Mouse (Mus musculus) neural tube, embryonic 14.5 days (tissue): ENCODE measurements around the gene Ppp2r5a. TPM values are rescaled to one million over a fixed set of nuclear protein-coding genes. Genes with fewer than 3 reads are reported as not detected.
A peak's percentile ranks its signal among the peaks of the same experiment; 100 is the strongest.

Experiments used
- ATAC-seq: fragments of 200-750 bp; cut with Nextera tagmentation; 2 replicates; pipeline ENCODE4 v1.8.0; 2017; ENCODE audit warnings: low read depth, mild to moderate bottlenecking, moderate TSS enrichment, moderate library complexity
- H3K27ac ChIP-seq: fragments of 300-500 bp; sonication (generic); 2 replicates; pipeline ENCODE4 v1.5.1; 2014; ENCODE audit warnings: low read depth, mild to moderate bottlenecking, control low read depth, low read length, moderate library complexity, mixed read lengths
- H3K27me3 ChIP-seq: fragments of 300-500 bp; sonication (generic); 2 replicates; pipeline ENCODE4 v1.6.1; 2014; ENCODE audit warnings: low read length; ENCODE audit not compliant: control insufficient read depth, insufficient read depth
- H3K36me3 ChIP-seq: fragments of 300-500 bp; sonication (generic); 2 replicates; pipeline ENCODE4 v1.6.1; 2014; ENCODE audit warnings: low read length, mixed read lengths; ENCODE audit not compliant: control insufficient read depth, insufficient read depth
- H3K4me1 ChIP-seq: fragments of 300-500 bp; sonication (generic); 2 replicates; pipeline ENCODE4 v1.6.1; 2014; ENCODE audit warnings: low read length; ENCODE audit not compliant: control insufficient read depth, insufficient read depth
- H3K4me2 ChIP-seq: fragments of 300-500 bp; sonication (generic); 2 replicates; pipeline ENCODE4 v1.6.1; 2014; ENCODE audit warnings: mild to moderate bottlenecking, low read depth, low read length, control low read depth
- H3K4me3 ChIP-seq: fragments of 300-500 bp; sonication (generic); 2 replicates; pipeline ENCODE4 v1.5.1; 2014; ENCODE audit warnings: low read depth, low read length, control low read depth, mixed read lengths
- H3K9ac ChIP-seq: fragments of 300-500 bp; sonication (generic); replicated peaks from 2 replicates; pipeline ENCODE4 v1.6.1; 2014; ENCODE audit warnings: low read depth, mild to moderate bottlenecking, control low read depth, low read length, mixed read lengths
- H3K9me3 ChIP-seq: fragments of 300-500 bp; sonication (generic); 2 replicates; pipeline ENCODE4 v1.6.1; 2016; ENCODE audit warnings: low read length; ENCODE audit not compliant: control insufficient read depth
- WGBS: fragments of 180-500 bp; shearing (Covaris S2); extraction: QIAGEN DNeasy Blood & Tissue Kit; methylation state at CpG from one replicate; pipeline ENCODE4 v1.1.7; 2014; 5-methylcytosine and 5-hydroxymethylcytosine counted together
- polyA plus RNA-seq: library from polyadenylated mRNA; unstranded; fragments of >200 nt; fragmentation: Nextera tagmentation; extraction: Ambion mirVana; gene quantifications from 2 replicates; pipeline ENCODE4 v1.2.1, GENCODE M21; 2014

Gene Ppp2r5a
- polyA plus RNA-seq, 1 experiment from 2014 or later: 6.9 TPM

DNA sequence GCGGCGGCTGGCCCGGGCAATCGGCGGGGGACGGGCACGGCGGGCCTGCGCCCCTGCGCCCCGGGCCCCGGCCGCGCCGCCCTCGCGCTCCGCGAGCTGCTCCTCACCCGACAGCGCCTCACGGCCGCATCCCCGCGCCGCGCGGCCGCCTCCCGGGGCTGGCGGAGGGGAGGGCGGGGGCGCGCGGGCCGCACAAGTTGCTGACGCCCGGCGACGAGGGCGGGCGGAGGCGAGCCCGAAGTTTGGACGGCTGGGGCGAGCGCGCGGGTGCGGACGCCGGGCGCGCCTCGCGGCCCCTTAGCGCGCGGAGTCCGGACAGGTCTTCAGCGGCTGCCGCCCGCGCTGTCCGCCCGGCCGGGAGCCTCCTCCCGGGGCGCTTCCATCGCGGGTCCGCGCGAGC is 6.6 kb downstream of the Ppp2r5a start:
- Histone ChIP-seq H3K4me3 (peak overlapping the region; percentile 61), H3K27ac (peak overlapping the region; percentile 69), H3K9ac (peak overlapping the region; percentile 56), H3K27me3 (no peaks in the 10 kb centered on the region; the same call in 1 of the 2 replicates), H3K4me1 (no peaks in the 10 kb centered on the region), H3K9me3 (no peaks in the 10 kb centered on the region), H3K36me3 (no peaks in the 10 kb centered on the region), H3K4me2 (peak overlapping the region; percentile 55)
- ATAC-seq: peak; percentile 5; the same call in 1 of the 2 replicates
- WGBS: 0% methylated on average over 29 of the region's 74 CpGs

GRCm38 (mm10) chr1:191395871-191396433 is 7.1 kb downstream of the Ppp2r5a start:
- H3K9me3 ChIP-seq: no peaks in the 10 kb centered on the region
- no peaks in the 10 kb centered on the region; the same call in 1 of the 2 replicates for H3K27me3 ChIP-seq
- ATAC-seq: no peak
- peak overlapping the region; percentile 55 for H3K4me2 ChIP-seq
- 1% methylated on average over 35 of the region's 43 CpGs for WGBS
- H3K9ac ChIP-seq: peak overlapping the region; percentile 56
- H3K27ac ChIP-seq: 0 out of 2 replicates have a peak overlapping the region, but pooled peaks have one; percentile 69
- no peaks in the 10 kb centered on the region for H3K4me1 ChIP-seq
- no peaks in the 10 kb centered on the region for H3K36me3 ChIP-seq
- peak overlapping the region; percentile 61 for H3K4me3 ChIP-seq

DNA sequence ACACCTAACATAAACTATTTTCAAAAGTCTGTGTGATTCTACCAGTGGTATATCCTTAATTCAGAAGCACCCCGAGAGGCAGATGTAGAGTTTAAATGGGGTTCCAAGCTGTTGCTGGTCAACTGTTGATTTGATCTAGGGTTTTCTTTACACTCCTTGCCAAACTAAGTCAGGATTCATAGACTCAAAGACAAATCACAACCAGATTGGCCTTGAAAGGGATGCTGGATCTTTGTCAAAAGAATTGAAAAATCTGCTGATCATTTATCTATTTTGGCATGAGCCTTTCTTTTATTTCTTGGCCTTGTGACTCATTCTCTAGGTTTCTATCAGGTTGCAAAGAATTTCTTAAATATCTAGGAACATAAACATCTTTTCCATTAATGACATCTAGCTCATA is 7.9 kb downstream of the Ppp2r5a start:
- Histone ChIP-seq H3K27me3 (no peaks in the 10 kb centered on the region; the same call in 1 of the 2 replicates), H3K4me3 (peak overlapping the region; percentile 61; the same call in 1 of the 2 replicates), H3K4me1 (no peaks in the 10 kb centered on the region), H3K36me3 (no peaks in the 10 kb centered on the region), H3K4me2 (peak overlapping the region; percentile 55), H3K9me3 (no peaks in the 10 kb centered on the region), H3K27ac (no peak overlapping the region), H3K9ac (no peak overlapping the region)
- 44% methylated on average over 1 of the region's 1 CpGs for WGBS
- ATAC-seq: no peak

GRCm38 (mm10) chr1:191394126-191394525 is 8.9 kb downstream of the Ppp2r5a start:
- WGBS: 65% methylated on average over 2 of the region's 2 CpGs
- Histone ChIP-seq H3K36me3 (no peaks in the 10 kb centered on the region), H3K4me1 (no peaks in the 10 kb centered on the region), H3K9me3 (no peaks in the 10 kb centered on the region), H3K4me2 (no peak overlapping the region), H3K27ac (no peak overlapping the region), H3K9ac (no peak overlapping the region), H3K4me3 (no peak overlapping the region), H3K27me3 (no peaks in the 10 kb centered on the region; the same call in 1 of the 2 replicates)
- ATAC-seq: no peak

DNA sequence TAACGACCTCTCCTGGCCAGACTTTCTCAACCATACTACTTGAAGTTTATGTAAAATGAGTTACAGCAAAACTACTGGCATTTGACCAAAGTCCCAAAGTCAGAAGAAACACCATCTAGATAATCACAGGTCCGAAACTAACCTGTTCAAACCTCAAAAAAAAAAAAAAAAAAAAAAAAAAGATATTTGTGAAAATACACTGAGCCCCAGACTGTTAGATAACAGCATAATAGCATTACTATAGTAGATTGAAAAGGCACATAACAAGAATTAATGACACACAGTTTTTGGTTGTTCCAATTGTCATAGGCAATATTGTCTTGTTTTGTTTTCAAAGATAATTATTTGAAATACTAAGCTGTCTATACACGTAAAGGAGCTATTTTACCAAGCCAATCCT is 9.5 kb downstream of the Ppp2r5a start:
- Histone ChIP-seq H3K36me3 (no peaks in the 10 kb centered on the region), H3K9ac (no peak overlapping the region), H3K27ac (no peak overlapping the region), H3K9me3 (no peaks in the 10 kb centered on the region), H3K4me1 (no peaks in the 10 kb centered on the region), H3K27me3 (no peaks in the 10 kb centered on the region; the same call in 1 of the 2 replicates), H3K4me3 (no peak overlapping the region), H3K4me2 (no peak overlapping the region)
- ATAC-seq: no peak
- 90% methylated on average over 3 of the region's 3 CpGs for WGBS

GRCm38 (mm10) chr1:191391311-191391710 is 11.8 kb downstream of the Ppp2r5a start:
- ATAC-seq: no peak
- 25% methylated on average over 3 of the region's 3 CpGs for WGBS
- H3K9me3 ChIP-seq: no peaks in the 10 kb centered on the region
- H3K27ac ChIP-seq: no peak overlapping the region
- no peak overlapping the region for H3K9ac ChIP-seq
- H3K4me1 ChIP-seq: no peaks in the 10 kb centered on the region
- H3K36me3 ChIP-seq: no peaks in the 10 kb centered on the region
- H3K27me3 ChIP-seq: no peaks in the 10 kb centered on the region; the same call in 1 of the 2 replicates
- H3K4me2 ChIP-seq: no peak overlapping the region
- H3K4me3 ChIP-seq: no peak overlapping the region

- H3K9me3 ChIP-seq: no peaks in the 10 kb centered on the region
- H3K4me1 ChIP-seq: no peaks in the 10 kb centered on the region
- no peaks in the 10 kb centered on the region for H3K36me3 ChIP-seq
- no peak overlapping the region for H3K4me2 ChIP-seq
- no peak for ATAC-seq
- 93% methylated on average over 10 of the region's 10 CpGs for WGBS
- no peak overlapping the region for H3K4me3 ChIP-seq
- no peak overlapping the region for H3K9ac ChIP-seq
- no peak overlapping the region for H3K27ac ChIP-seq
- H3K27me3 ChIP-seq: no peaks in the 10 kb centered on the region
These were observed 18.2 kb downstream of the Ppp2r5a start for GRCm38 (mm10) chr1:191384786-191385430.

DNA sequence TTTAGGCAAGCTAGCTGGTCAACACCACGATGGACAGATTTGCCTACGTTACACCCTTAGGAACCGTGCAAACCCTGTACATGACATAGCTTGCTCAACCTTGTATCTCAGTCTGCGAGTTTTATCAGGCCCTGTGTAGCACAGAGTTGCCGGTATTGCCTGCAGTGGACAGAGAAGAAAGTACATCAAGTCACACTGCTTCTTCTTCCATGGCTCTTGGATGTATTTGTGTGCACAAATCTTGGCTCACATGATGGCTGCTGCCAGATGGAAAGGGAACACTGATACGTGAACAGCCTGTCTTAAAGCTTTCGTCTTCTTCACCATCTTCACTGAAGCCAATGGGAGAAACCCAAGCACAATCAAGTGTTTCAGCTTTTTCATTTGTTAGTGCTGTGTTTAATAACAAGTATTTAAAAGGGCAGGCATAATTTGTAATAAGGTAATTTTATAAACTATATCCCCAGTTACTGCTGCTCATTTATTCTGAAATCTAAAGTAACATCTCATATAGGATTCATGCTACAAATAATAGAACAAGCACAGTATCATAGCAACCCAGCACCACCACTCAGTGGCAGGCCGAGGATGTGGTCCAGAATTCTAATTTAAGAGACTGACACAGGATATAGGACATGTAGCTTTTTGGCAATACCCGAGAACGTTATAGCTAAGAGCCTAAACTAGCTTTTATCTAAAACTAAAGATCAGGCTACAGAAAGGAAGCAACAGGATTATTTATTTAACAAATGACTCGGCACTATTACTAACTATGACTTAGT is 20.9 kb downstream of the Ppp2r5a start:
- WGBS: 88% methylated on average over 11 of the region's 11 CpGs

DNA sequence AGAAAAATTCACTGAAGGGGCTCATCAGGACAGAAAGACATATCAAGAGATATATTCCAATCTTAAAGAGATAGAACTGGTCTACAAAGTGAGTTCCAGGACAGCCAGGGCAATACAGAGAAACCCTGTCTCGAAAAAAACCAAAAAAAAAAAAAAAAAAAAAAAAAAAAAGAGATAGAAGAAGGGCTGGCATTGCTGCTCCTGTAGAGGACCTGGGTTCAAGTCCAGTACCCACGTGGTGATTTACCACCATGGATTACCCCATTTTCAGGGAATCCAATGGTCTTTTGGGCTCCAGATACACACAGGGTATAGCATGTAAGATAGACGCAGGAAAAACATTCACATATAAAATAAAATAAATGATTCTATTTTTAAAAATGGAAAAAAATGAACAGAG is 22.2 kb downstream of the Ppp2r5a start:
- WGBS: 95% methylated on average over 3 of the region's 3 CpGs
- Histone ChIP-seq H3K27me3 (no peaks in the 10 kb centered on the region), H3K4me2 (no peak overlapping the region), H3K27ac (no peak overlapping the region), H3K4me3 (no peak overlapping the region), H3K36me3 (no peaks in the 10 kb centered on the region), H3K4me1 (no peaks in the 10 kb centered on the region), H3K9ac (no peak overlapping the region), H3K9me3 (no peaks in the 10 kb centered on the region)
- no peak for ATAC-seq

More for the DNA sequence above, 20.9 kb downstream of the Ppp2r5a start:
- Histone ChIP-seq H3K27me3 (no peaks in the 10 kb centered on the region), H3K4me1 (no peaks in the 10 kb centered on the region), H3K9ac (no peak overlapping the region), H3K27ac (no peak overlapping the region), H3K4me3 (no peak overlapping the region), H3K36me3 (no peaks in the 10 kb centered on the region), H3K9me3 (no peaks in the 10 kb centered on the region), H3K4me2 (no peak overlapping the region)
- ATAC-seq: no peak
